Mouse (Mus musculus) intestine, postnatal 0 days (tissue): ENCODE measurements around the gene Numa1. TPM values are rescaled to one million over a fixed set of nuclear protein-coding genes. Genes with fewer than 3 reads are reported as not detected.

Experiments used
- ATAC-seq: fragments of 200-750 bp; cut with Nextera tagmentation; 2 replicates; pipeline ENCODE4 v1.8.0; 2017; ENCODE audit warnings: mild to moderate bottlenecking, moderate TSS enrichment, moderate library complexity
- H3K27ac ChIP-seq: fragments of 300-500 bp; sonication (generic); 2 replicates; pipeline ENCODE4 v1.5.1; 2014; ENCODE audit warnings: mild to moderate bottlenecking, low read depth, low read length, moderate library complexity
- H3K27me3 ChIP-seq: fragments of 300-500 bp; sonication (generic); replicated peaks from 2 replicates; pipeline ENCODE4 v1.6.1; 2014; ENCODE audit warnings: low read length, mixed read lengths; ENCODE audit not compliant: control insufficient read depth, insufficient read depth
- H3K36me3 ChIP-seq: fragments of 300-500 bp; sonication (generic); 2 replicates; pipeline ENCODE4 v1.6.1; 2014; ENCODE audit warnings: mild to moderate bottlenecking, moderate library complexity; ENCODE audit not compliant: control insufficient read depth, insufficient read depth
- H3K4me1 ChIP-seq: fragments of 300-500 bp; sonication (generic); replicated peaks from 2 replicates; pipeline ENCODE4 v1.6.1; 2014; ENCODE audit warnings: antibody characterized with exemption, low read length, mixed read lengths; ENCODE audit not compliant: control insufficient read depth, insufficient read depth
- H3K4me2 ChIP-seq: fragments of 300-500 bp; sonication (generic); replicated peaks from 2 replicates; pipeline ENCODE4 v1.6.1; 2014; ENCODE audit warnings: low read depth, mild to moderate bottlenecking, moderate library complexity
- H3K4me3 ChIP-seq: fragments of 300-500 bp; sonication (generic); 2 replicates; pipeline ENCODE4 v1.5.1; 2014; ENCODE audit warnings: low read depth, low read length
- H3K9ac ChIP-seq: fragments of 300-500 bp; sonication (generic); 2 replicates; pipeline ENCODE4 v1.6.1; 2014; ENCODE audit warnings: mild to moderate bottlenecking, low read depth, low read length
- H3K9me3 ChIP-seq: fragments of 300-500 bp; sonication (generic); 2 replicates; pipeline ENCODE4 v1.6.1; 2016; ENCODE audit warnings: mixed run types; ENCODE audit not compliant: control insufficient read depth
- CTCF ChIP-seq: sonication (generic); IDR thresholded peaks from 2 replicates; pipeline ENCODE4 v1.5.1; 2016; ENCODE audit warnings: low read depth, mild to moderate bottlenecking, control low read depth, antibody characterized with exemption, moderate library complexity
- WGBS: fragments of 180-500 bp; shearing (Covaris S2); extraction: QIAGEN DNeasy Blood & Tissue Kit; methylation state at CpG from one replicate; pipeline ENCODE4 v1.1.7; 2014; 5-methylcytosine and 5-hydroxymethylcytosine counted together
- polyA plus RNA-seq: library from polyadenylated mRNA; unstranded; fragments of >200 nt; fragmentation: Nextera tagmentation; extraction: Ambion mirVana; gene quantifications from 2 replicates; pipeline ENCODE4 v1.2.1, GENCODE M21; 2015

Gene Numa1
- polyA plus RNA-seq, 1 experiment from 2014 or later = 17.0 TPM

DNA sequence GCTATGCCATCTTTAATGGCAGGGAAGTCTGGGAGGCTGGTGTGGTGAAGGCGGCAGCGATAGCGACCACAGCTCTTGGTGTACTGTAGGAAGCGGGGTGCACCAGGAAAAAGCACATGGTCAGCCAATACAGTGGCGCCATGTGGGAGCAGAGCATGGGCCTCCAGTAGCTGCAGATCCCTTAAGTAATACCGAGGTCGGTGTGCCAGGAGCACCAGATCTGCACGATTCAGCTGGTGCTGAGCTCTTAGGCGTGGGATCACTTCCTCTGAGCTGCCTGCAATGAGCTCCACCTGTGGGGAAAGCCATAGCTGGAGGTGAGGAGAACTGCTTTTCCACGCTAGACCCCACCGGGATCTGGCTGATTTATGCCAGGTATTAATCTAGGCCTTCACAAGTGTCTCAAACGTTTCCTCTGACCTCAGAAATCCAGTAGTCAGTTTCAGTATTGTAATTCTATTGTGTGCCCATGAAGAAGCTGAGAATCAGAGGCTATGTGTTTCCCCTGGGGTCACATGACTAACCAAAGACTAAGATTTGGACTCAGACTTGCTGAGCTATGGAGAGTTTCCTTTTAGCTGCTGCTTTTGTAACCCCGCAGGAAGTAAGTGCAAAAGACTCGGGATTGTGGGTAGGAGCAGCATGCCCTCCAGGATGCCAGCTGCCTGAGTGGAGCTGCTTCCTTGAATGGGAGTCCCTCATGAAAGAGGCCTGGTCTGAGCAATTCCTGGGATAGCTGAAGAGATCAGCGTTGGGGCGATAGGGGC, 33.4 kb upstream of the Numa1 start:
- ATAC-seq = no peak

GRCm38 (mm10) chr7:101901969-101902368, 31.9 kb upstream of the Numa1 start:
- no peak for TF ChIP-seq CTCF
- Histone ChIP-seq H3K9me3 (no peaks in the 10 kb centered on the region), H3K9ac (no peak overlapping the region), H3K4me1 (no peaks in the 10 kb centered on the region; the same call in none of the 2 replicates), H3K4me3 (no peak overlapping the region), H3K27me3 (no peaks in the 10 kb centered on the region), H3K36me3 (no peaks in the 10 kb centered on the region; the same call in 1 of the 2 replicates), H3K27ac (no peak overlapping the region), H3K4me2 (no peak overlapping the region)
- 91% methylated on average over 10 of the region's 10 CpGs for WGBS
- no peak for ATAC-seq

More for the DNA sequence above, 33.4 kb upstream of the Numa1 start:
- WGBS = 91% methylated on average over 16 of the region's 16 CpGs
- Histone ChIP-seq H3K27me3 (no peaks in the 10 kb centered on the region), H3K4me1 (no peaks in the 10 kb centered on the region; the same call in 1 of the 2 replicates), H3K4me2 (no peak overlapping the region), H3K36me3 (no peaks in the 10 kb centered on the region; the same call in 1 of the 2 replicates), H3K27ac (no peak overlapping the region), H3K4me3 (no peak overlapping the region), H3K9ac (no peak overlapping the region), H3K9me3 (no peaks in the 10 kb centered on the region)
- TF ChIP-seq CTCF = no peak

DNA sequence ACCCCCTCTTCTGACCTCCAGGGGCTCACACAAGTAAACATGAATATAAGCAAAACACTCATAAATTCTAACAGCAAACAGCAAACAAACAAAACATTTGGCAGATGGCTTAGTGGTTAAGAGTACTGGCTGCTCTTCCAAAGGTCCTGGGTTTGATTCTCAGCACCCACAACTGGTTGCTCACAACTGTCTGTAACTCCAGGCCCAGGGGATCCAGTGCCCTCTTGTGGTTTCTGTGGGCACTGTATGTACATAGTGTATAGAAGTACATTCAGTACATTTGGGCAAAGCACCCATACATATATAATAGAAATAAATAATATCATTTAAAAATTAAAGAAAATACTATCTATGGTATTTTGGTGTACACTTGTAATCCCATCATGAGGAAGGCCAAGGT, 31.1 kb upstream of the Numa1 start:
- peak; percentile 47 for TF ChIP-seq CTCF
- H3K4me1 ChIP-seq = no peaks in the 10 kb centered on the region; the same call in none of the 2 replicates
- H3K9ac ChIP-seq = no peak overlapping the region
- H3K9me3 ChIP-seq = no peaks in the 10 kb centered on the region
- no peak overlapping the region for H3K27ac ChIP-seq
- no peaks in the 10 kb centered on the region for H3K27me3 ChIP-seq
- H3K36me3 ChIP-seq = no peaks in the 10 kb centered on the region; the same call in 1 of the 2 replicates
- no peak overlapping the region for H3K4me2 ChIP-seq
- ATAC-seq = no peak
- H3K4me3 ChIP-seq = no peak overlapping the region

DNA sequence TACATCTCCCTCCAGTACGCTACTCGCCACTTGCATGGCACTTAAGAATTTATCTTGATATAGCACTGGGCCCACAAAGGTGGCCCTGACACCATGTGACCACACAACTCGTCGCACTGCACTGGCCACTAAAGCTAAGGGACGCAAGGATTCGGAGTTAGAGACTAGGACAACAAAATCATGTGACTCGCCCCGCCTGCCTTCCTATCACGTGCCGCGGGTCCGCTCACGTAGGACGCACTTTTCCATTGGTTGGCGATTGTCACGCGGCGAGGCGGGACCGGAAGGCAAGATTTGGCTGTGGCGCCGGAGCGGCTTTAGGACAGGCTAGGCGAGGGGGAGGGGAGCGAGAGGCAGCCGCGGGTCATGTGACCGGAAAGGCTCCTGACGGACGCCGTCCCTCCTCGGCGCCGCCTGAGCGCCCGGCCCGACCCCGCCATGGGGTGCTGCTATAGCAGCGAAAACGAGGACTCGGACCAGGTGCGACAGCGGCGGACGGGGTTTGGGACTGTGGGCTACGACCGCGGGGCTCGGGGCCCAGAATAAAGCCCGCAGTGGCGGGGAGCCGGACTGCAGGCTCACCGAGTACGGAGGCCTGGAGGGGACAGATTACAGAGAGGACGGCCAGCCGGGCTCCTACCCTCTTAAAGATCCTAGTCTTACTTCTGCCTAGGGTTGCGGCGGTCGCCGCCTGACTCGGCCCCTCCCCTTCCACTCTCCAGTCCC, 28.2 kb upstream of the Numa1 start, which contains the start of gene Lamtor1:
Lamtor1 (plus strand) TSS at position 344 of the 726 bp plus-strand sequence.
- ATAC-seq = peak; percentile 98
- H3K9ac ChIP-seq = peak within 1 kb of the TSS; percentile 92
- peak within 1 kb of the TSS; percentile 86 for H3K4me3 ChIP-seq
- H3K36me3 ChIP-seq = peaks cover 10% of the 10 kb centered on the region
- H3K27ac ChIP-seq = peak within 1 kb of the TSS; percentile 97
- no peaks in the 10 kb centered on the region for H3K9me3 ChIP-seq
- TF ChIP-seq CTCF = no peak; the same call in 1 of the 2 replicates
- H3K4me1 ChIP-seq = no peaks in the 10 kb centered on the region; the same call in none of the 2 replicates
- no peaks in the 10 kb centered on the region for H3K27me3 ChIP-seq
- 0% methylated on average over 57 of the region's 61 CpGs for WGBS
- H3K4me2 ChIP-seq = peak within 1 kb of the TSS; percentile 73

GRCm38 (mm10) chr7:101906287-101906681, 27.6 kb upstream of the Numa1 start, which contains the start of gene Tomt:
Gene Tomt (minus strand): TSS chr7:101906359.
- Histone ChIP-seq H3K4me2 (peak within 1 kb of the TSS; percentile 73), H3K9me3 (no peaks in the 10 kb centered on the region), H3K9ac (peak within 1 kb of the TSS; percentile 92), H3K4me3 (peak within 1 kb of the TSS; percentile 86), H3K4me1 (no peaks in the 10 kb centered on the region; the same call in none of the 2 replicates), H3K36me3 (peaks cover 16% of the 10 kb centered on the region), H3K27me3 (no peaks in the 10 kb centered on the region), H3K27ac (peak within 1 kb of the TSS; percentile 97)
- no peak for TF ChIP-seq CTCF
- no peak for ATAC-seq
- 8% methylated on average over 11 of the region's 11 CpGs for WGBS

DNA sequence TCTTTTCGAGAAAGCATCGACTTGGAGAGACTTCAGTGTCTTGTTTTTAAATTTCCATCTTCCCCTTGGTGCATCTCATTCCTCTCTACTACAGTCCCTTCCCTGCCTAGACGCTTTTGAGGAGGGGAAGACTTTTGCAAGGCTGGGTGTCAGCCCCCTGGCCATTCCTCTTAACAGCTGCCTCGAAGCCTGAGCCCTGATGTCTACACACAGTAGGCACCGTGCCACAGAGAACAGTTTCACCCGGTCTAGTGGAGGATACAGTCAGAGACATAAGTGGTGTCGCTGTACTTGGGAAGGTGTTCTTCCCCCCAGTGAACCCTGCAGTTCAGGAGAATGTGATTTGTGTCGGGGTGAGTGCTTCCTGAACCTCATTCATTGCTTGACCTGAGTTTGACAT, 27.2 kb upstream of the Numa1 start:
- Histone ChIP-seq H3K9me3 (no peaks in the 10 kb centered on the region), H3K27me3 (no peaks in the 10 kb centered on the region), H3K36me3 (peaks cover 19% of the 10 kb centered on the region), H3K4me1 (no peaks in the 10 kb centered on the region; the same call in none of the 2 replicates), H3K4me2 (peak overlapping the region; percentile 73), H3K27ac (peak overlapping the region; percentile 97), H3K9ac (peak overlapping the region; percentile 92), H3K4me3 (peak overlapping the region; percentile 86)
- 50% methylated on average over 8 of the region's 8 CpGs for WGBS
- TF ChIP-seq CTCF = no peak
- no peak for ATAC-seq
